Mouse (Mus musculus) E14TG2a.4 (cell line): Measurements from ENCODE around the gene Adcy7.

Experiments
- CTCF ChIP-seq: conservative IDR thresholded peaks from 2 replicates; pipeline ENCODE4 v1.5.1; 2014; ENCODE audit warnings: low read length
- POU5F1 ChIP-seq: IDR thresholded peaks from 2 replicates; pipeline ENCODE4 v1.6.1; 2014; ENCODE audit warnings: low read length, borderline replicate concordance

DNA sequence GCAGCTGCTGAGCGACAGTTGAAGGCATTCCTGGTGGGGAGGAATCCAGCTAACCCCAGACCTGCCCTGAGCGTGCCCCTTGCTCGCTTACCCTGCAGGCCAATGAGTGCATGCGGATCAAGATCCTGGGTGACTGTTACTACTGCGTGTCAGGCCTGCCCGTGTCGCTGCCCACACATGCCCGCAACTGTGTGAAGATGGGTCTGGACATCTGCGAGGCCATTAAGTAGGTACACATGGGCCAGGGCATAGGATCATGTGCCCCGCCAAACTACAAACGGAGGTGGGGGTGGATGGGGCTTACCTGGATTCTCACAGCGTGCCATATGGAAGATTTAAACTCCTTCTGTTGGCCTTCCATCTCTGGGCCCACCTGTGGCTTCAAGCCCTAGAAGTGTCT is 41.8 kb downstream of the Adcy7 start:
- TF ChIP-seq CTCF, result no peak
- no peak for TF ChIP-seq POU5F1
